Mouse (Mus musculus) gastrocnemius, postnatal 36 days (tissue): ENCODE data around the gene Zfp113. TPM values are rescaled to one million over a fixed set of nuclear protein-coding genes. Genes with fewer than 3 reads are reported as not detected.
"Not testable (repeated sequence)": the region's sequence is repeated elsewhere in the genome, so short reads cannot be mapped to it uniquely, and the experiment has no call there.

Experiments
- DNase-seq, 2 experiments: peaks; one replicate each; pipeline ENCODE4 v3.0.0; 2022
- intact Hi-C: fragments of 180-260 bp; cut with DNase I; formaldehyde crosslinking; loops from one replicate; pipeline ENCODE4 v1.15.1; 2025
- microRNA-seq, 2 experiments: library from miRNA; unstranded; fragments of <30 nt; microRNA quantifications; one replicate each; pipeline ENCODE4 v1.2.0; 2021
- total RNA-seq, 2 experiments: library from RNA; stranded (reverse); gene quantifications; 2 replicates each; pipeline ENCODE4 v1.2.3; 2021

Gene Zfp113
- total RNA-seq, 2 experiments from 2014 or later = 2.5 to 5.4 TPM

DNA sequence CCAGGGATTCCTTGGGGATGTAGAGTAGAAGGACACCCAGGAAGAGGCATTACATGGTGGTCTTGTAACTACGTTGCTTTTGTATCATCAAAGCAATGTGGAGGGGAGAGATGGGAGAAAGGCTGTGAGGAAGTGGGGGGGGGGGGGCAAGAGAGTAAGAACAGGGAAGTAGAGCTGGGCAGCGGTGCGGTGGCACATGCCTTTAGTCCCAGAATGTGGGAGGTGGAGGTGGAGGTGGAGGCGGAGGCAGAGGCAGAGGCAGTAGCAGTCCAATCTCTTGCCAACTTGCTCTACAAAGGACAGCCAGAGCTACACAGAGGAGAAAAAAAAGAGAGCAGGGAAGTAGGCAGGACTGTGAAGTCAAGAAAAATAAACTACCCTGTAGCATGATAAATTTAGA lies 17.0 kb downstream of the Zfp113 start:
- intact Hi-C loops = no loop called here
- DNase-seq = no peak

DNA sequence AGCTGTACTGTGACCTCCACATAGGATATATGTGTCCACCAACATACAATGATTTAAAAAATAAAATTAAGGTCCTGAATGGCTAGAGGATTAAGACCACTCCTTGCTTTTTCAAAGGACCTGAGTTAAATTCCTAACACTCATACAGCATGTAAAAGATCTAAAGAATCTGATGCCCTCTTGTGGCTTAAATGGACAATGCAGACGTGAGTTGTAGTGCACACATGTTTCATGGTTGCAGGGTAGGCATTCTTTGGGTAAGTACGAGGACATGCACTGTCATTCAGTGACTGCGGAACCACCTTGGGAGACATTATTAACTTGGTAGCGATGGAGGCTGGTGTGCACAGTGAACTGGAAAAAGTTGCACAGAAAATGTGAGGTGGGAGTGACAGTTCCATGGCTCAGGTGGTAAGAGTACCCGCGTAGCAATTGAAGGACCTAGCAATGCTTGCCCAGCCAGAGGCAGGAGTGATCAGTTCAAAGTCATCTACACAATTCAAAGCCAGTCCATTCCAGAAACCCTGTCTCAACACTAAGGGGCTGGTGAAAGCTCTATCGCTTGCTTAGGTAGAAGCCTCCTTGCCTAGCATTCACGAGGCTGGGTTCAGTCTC lies 17.5 kb downstream of the Zfp113 start:
- intact Hi-C loops = no loop called here
- DNase-seq = no peak

DNA sequence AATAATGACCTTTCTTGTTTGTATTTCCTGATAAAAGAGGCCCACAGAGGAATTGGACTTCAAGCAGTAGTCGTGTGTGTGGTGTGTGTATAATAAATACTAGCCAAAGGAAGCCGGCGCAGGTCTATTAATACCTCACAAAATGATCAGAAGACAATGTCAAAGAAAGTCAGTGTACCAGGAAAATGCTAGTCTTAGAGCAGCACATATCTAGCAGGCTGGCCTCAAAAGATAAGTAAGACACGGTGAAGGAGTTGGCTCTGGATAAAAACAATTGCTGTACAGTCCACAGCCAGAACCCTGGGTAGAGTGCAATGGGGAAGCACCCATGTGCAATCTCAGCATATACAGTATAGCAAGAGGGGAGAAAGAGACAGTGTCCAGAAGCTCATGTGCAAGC lies 18.3 kb downstream of the Zfp113 start:
- intact Hi-C loops = no loop called here
- no peak for DNase-seq

DNA sequence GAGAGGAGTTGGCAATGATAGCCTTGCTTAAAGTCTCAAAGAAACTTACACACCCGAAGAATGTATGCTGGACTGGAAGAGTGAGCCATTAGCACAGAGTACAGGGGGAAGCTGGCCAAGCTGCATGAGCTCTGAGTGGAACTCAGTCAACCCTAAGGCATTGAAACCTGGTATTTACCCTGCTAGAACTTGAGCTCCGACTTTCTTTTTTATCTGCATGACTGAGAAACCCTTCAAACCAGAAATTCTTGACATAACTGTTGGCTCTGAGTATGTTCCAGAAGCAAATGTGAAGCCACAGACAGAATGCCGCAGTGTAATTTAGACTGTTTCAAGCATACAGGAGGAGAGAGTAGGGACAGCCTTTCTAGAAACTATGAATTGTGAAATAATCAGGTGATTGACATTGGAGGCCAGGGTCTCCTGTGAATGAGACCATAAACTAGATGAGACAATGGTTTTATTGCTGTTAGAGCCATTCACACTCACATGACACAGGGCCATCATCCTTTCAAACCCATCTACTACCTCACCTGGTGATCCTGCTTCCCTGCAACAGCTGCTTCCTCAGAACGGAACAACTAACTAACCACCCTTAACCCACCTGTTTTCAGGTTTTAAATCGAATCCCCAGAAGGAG lies 23.0 kb downstream of the Zfp113 start:
- no peak for DNase-seq
- intact Hi-C loops = no loop called here

DNA sequence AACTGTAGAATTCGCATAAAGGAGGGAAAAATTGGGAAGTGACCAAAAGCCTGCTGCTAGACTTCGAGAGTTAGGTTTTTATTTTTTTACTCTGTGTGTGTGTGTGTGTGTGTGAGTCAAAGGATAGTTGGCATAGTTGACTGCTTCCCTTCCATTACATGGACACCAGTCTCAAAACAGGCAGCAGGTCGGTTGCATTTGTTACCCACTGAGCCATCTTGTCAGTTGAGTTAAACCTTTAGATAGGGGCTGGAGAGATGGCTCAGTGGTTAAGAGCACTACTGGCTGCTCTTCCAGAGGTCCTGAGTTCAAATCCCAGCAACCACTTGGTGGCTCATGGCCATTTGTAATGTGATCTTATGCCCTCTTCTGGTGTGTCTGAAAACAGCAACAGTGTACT lies 37.5 kb downstream of the Zfp113 start:
- DNase-seq = no peak
- intact Hi-C loops = no loop called here

DNA sequence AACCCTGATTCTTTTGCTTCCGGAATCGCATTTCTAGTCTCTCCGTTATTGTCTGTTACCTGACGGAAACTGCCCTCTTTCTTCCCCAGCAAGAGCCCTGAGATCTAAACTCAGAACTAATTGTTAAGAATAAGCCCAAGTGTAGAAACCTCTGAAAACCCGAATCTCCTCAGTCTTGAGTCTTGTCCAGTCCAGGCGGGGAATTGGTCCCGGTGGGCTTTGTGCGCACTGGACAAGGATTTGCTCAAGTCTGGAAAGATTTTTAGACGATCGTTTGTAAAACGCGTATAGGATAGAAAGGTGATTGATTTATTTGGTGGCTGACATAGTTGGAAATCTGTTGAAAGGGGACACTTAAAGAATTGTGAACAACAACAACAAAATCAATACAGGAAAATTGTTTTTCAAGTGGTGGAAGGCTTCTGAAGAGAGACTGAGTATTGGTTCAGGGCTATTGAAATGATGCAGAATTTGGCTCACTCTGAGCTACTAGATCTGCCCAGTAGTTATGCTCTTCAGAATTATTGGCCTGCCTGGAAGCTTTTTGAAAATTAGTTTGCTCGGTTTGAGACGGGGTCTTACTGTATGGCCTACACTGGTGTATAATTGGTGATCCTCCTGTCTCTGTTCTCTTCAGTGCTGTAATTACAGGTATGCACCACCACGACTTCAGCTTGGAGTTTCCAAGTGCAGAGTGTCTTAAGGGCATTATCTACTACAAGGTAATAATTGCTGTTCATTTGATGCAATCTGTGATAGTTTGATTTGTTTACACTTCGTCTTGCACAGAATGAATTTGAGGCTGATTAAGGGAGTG lies 38.1 kb downstream of the Zfp113 start:
- DNase-seq = no peak
- intact Hi-C loops = loop anchor here (2.0 kb wide), 1 partner anchor 43 kb away; the partner anchor contains the start of gene Cops6

DNA sequence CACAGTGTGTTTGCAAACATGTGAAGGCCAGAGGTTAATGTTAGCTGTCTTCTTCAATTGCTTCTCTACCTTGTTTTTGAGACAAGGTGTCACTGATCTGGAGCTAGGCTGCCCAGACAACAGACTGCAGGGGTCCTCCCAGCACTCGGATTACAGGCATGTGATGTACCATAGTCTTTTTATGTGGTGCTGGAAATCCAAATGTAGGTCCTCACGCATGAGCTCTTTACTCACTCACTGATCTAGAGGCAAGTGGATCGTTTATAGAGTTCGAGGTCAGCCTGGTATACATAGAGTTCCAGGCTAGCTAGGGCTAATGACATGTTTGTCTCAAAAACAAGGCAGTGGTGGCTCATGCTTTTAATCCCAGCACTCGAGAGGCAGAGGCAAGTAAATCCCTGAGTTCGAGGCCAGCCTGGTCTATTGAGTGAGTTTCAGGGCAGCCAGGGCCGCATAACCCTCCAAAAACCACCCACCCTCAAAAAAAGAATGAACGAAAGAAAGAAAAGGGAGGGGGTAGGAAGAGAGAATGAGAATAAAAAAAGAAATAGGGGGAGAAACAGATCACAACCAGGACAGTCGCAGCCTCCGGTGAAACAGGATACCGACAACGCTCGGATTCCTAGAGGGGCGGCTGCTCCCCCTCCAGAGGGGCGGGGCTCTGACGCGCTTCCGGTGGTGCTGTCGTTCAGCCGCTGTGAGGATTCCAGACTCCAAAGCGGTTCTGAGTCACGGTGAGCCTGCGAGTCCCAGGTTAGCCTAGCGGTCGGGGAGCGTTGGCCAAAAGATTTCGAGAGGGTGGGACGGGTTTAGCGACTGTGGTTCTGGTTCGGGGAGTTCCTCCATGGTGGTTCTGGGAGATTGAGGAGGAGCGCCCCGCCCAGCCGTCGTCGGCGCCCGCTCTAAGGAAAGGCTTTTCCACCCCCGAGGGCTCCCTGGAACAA lies 39.0 kb downstream of the Zfp113 start, which contains the start of gene Zscan21:
Gene Zscan21 (plus strand): TSS at position 649 of the 944 bp plus-strand sequence.
- DNase-seq = peak; percentile 84 to 85
- intact Hi-C loops = loop anchor here (2.0 kb wide), 1 partner anchor 44 kb away; the partner anchor contains the start of gene Cops6

DNA sequence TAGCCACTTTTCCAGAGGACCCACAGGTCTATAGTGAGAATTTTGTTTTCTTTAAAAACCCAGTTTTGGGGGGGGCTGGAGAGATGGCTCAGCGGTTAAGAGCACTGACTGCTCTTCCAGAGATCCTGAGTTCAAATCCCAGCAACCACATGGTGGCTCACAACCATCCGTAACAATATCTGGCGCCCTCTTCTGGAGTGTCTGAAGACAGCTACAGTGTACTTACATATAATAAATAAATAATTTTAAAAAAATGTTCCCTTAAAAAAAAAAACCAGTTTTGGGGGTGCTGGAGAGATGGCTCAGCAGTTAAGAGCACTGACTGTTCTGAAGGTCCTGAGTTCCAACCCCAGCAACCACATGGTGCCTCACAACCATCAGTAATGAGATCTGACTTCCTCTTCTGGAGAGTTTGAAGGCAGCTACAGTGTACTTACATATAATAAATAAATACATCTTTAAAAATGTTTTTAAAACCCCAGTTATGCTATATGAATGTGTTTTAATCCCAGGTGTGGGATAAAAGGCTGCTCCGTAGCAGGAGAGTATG lies 45.6 kb downstream of the Zfp113 start:
- DNase-seq, intact Hi-C loops: not testable (repeated sequence)

DNA sequence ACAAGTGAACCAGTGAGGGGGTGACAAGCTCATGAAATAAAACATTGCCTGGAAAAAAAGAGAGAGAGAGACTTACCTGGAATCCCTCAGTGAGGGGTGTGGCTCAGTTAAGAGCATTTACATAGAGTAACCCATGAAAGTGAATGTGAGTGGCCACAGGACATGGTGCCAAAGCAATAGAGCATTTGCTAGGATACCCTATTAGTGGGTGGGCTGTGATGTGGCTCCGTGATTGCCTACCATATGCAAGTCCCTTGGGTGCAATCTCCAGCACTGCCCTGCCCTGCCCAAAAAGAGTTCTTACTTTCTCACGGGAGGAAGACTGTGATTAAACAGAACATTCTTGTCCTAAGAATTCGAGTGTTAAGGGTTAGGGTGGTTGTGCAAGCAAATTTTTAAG lies 48.4 kb downstream of the Zfp113 start:
- intact Hi-C loops = no loop called here
- no peak for DNase-seq

DNA sequence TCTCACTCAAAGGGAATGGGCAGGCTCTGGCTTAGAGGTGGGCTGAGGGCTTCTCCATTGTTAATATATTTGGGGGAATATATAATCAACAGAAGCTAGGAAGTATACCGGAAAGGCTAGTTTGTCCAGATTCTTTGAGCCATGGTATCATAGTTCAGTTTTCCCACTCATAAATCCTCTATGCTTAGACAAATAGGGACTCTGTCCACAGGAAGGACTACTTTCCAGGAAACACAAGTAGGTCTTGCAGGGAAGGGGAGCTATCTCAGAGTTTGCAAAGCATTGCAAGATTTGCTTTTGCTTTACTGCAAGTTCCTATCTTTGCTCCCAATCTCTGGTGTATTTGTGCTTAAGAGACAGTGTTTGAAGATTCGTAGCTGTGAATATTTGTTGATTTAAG lies 50.6 kb downstream of the Zfp113 start:
- intact Hi-C loops = no loop called here
- DNase-seq = no peak

DNA sequence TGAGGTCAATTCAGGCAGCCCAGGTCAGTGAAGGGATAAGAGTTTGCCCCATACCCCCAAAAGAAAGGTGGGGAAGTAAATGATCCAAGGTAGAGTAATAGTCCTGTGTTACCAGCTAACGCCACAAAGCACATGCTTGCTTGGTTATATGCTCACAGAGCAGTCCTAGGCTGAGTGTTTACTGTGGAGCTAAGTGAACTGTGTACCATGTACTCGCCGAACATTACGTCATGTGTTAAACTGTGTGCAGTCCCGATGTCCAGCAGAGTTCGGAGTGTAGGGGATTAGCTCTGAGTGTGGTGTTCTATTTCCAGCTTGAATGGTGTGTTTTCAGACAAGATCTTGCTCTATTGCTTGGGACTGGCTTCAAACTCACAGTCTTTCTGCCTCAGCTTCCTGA lies 61.1 kb downstream of the Zfp113 start:
- DNase-seq = no peak
- intact Hi-C loops = no loop called here

DNA sequence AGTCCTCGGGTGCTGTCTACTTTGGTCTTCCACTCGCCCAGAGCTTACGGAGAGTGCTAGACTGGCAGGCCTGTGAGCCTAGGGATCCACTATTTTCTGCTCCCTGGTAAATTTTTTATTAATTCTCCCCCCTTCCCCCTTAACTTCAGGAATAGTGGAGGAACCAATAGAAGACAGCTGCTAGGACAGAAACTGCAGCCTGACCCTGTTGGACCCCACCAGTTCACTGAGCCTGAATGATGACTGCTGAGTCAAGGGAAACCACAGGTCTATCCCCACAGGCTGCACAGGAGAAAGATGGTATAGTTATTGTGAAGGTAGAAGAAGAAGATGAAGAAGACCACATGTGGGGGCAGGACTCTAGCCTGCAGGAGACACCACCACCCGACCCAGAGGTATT lies 62.8 kb downstream of the Zfp113 start:
- intact Hi-C loops = no loop called here

DNA sequence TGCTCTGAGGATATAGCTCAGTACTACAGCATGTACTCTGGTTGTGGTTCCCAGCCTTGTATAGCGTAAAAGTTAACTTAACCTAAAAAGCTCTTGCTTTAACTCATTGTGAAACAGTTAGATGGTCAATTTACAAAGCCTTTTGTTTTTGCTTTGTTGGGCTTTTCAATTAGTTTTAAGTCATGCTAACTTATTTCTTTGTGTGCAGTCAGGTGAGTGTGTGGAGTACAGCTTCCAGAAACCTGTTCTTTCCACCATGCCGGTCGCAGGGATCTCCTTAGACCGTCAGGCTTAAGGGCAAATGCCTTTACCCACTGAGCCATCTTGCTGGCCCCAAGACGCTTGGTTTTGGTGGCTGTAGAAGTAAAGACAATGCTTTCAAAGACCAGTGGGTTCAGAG lies 64.8 kb downstream of the Zfp113 start:
- intact Hi-C loops = no loop called here
- DNase-seq = no peak

More for the DNA sequence above, 62.8 kb downstream of the Zfp113 start:
- DNase-seq = no peak

DNA sequence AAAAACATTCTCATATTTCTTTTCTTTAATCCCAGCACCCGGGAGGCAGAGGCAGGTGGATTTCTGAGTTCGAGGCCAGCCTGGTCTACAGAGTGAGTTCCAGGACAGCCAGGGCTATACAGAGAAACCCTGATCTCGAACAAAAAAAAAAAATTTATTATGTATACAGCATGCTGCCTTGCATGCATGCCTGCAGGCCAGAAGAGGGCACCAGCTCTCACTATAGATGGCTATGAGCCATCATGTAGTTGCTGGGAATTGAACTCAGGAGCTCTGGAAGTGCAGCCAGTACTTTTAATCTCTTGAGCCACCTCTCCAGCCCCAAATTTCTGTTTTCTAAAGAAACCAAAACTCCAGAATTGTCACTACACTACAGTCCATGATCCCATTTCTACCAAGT lies 65.3 kb downstream of the Zfp113 start:
- intact Hi-C loops = no loop called here
- no peak for DNase-seq

Small RNA genes within 50 kb of the gene (microRNA-seq; reads per million reads assigned to microRNA genes)
- 748 to 1,474 reads per million in 2 experiments for gene Mir106b
- 271 to 336 reads per million in 2 experiments for gene Mir25
- gene Mir93 = 1,905 to 2,022 reads per million in 2 experiments

Other genes starting within 250 kb of the Zfp113 start
- gene Cyp3a13, start 234.1 kb downstream of the Zfp113 start, total RNA-seq = under 1 TPM in 1 of 2 experiments, not detected in 1; 0.07 TPM
- under 1 TPM; 0.59 to 0.99 TPM for gene Gjc3, start 192.6 kb downstream of the Zfp113 start, total RNA-seq
- under 1 TPM in 1 of 2 experiments, not detected in 1; 0.46 TPM for gene Azgp1, start 174.2 kb downstream of the Zfp113 start, total RNA-seq
- not detected for gene Smok3a, start 134.5 kb downstream of the Zfp113 start, total RNA-seq
- gene Smok3b, start 134.3 kb downstream of the Zfp113 start, total RNA-seq = not detected
- gene Smok3c, start 102.5 kb downstream of the Zfp113 start, total RNA-seq = not detected
- 10 to 100 TPM in 1 of 2 experiments, 1 to 10 TPM in 1; 7.0 to 10.2 TPM for gene Zkscan1, start 70.7 kb downstream of the Zfp113 start, total RNA-seq
- 10 to 100 TPM; 10.1 to 12.8 TPM for gene Zscan21, start 38.8 kb downstream of the Zfp113 start, total RNA-seq
- 10 to 100 TPM; 92.5 to 95.9 TPM for gene Cops6, start 5.3 kb upstream of the Zfp113 start, total RNA-seq
- 1 to 10 TPM; 6.9 to 8.3 TPM for gene Ap4m1, start 16.3 kb upstream of the Zfp113 start, total RNA-seq
- gene Mcm7, start 16.7 kb upstream of the Zfp113 start, total RNA-seq = 1 to 10 TPM; 7.6 to 8.7 TPM
- 10 to 100 TPM; 27.2 to 29.1 TPM for gene Taf6, start 31.7 kb upstream of the Zfp113 start, total RNA-seq
- gene Cnpy4, start 31.7 kb upstream of the Zfp113 start, total RNA-seq = 1 to 10 TPM; 3.7 to 3.8 TPM
- 1 to 10 TPM; 1.4 to 1.6 TPM for gene Mblac1, start 38.6 kb upstream of the Zfp113 start, total RNA-seq
- under 1 TPM; 0.10 to 0.35 TPM for gene Nxpe5, start 70.2 kb upstream of the Zfp113 start, total RNA-seq
- 10 to 100 TPM; 45.2 to 49.9 TPM for gene Lamtor4, start 99.7 kb upstream of the Zfp113 start, total RNA-seq
- gene BC037034, start 108.3 kb upstream of the Zfp113 start, total RNA-seq = 1 to 10 TPM; 2.2 to 3.3 TPM
- gene Gal3st4, start 117.1 kb upstream of the Zfp113 start, total RNA-seq = under 1 TPM; 0.12 to 0.18 TPM
- not detected for gene Gm43720, start 124.2 kb upstream of the Zfp113 start, total RNA-seq
- not detected for gene Gpc2, start 124.3 kb upstream of the Zfp113 start, total RNA-seq
- gene Stag3, start 124.5 kb upstream of the Zfp113 start, total RNA-seq = not detected
- not detected for gene Pvrig, start 186.2 kb upstream of the Zfp113 start, total RNA-seq